Mouse (Mus musculus) neural tube, embryonic 11.5 days (tissue): ENCODE data around the gene Myh9. TPM values are rescaled to one million over a fixed set of nuclear protein-coding genes. Genes with fewer than 3 reads are reported as not detected.
"Not testable (repeated sequence)": the region's sequence is repeated elsewhere in the genome, so short reads cannot be mapped to it uniquely, and the experiment has no call there.

Experiments used
- ATAC-seq: fragments of 200-750 bp; cut with Nextera tagmentation; 2 replicates; pipeline ENCODE4 v1.8.0; 2017; ENCODE audit warnings: moderate number of reproducible peaks, mild to moderate bottlenecking, moderate TSS enrichment, moderate library complexity; ENCODE audit not compliant: insufficient read depth, low FRiP score, low TSS enrichment
- DNase-seq: peaks from one replicate; pipeline ENCODE4 v3.0.0-alpha.2; 2015; ENCODE audit warnings: low spot score
- H3K27ac ChIP-seq: fragments of 300-500 bp; sonication (generic); 2 replicates; pipeline ENCODE4 v1.5.1; 2014; ENCODE audit warnings: low read depth, mild to moderate bottlenecking, low read length
- H3K27me3 ChIP-seq: fragments of 300-500 bp; sonication (generic); 2 replicates; pipeline ENCODE4 v1.6.1; 2014; ENCODE audit warnings: mild to moderate bottlenecking, low read length, mixed read lengths; ENCODE audit not compliant: control insufficient read depth, insufficient read depth
- H3K36me3 ChIP-seq: fragments of 300-500 bp; sonication (generic); 2 replicates; pipeline ENCODE4 v1.6.1; 2014; ENCODE audit warnings: mild to moderate bottlenecking, low read length, moderate library complexity, mixed read lengths; ENCODE audit not compliant: control insufficient read depth, insufficient read depth
- H3K4me1 ChIP-seq: fragments of 300-500 bp; sonication (generic); 2 replicates; pipeline ENCODE4 v1.6.1; 2014; ENCODE audit warnings: low read length, mixed read lengths; ENCODE audit not compliant: control insufficient read depth, insufficient read depth
- H3K4me2 ChIP-seq: fragments of 300-500 bp; sonication (generic); 2 replicates; pipeline ENCODE4 v1.6.1; 2014; ENCODE audit warnings: low read depth, mild to moderate bottlenecking, moderate library complexity
- H3K4me3 ChIP-seq: fragments of 300-500 bp; sonication (generic); 2 replicates; pipeline ENCODE4 v1.5.1; 2014; ENCODE audit warnings: low read depth, low read length
- H3K9ac ChIP-seq: fragments of 300-500 bp; sonication (generic); 2 replicates; pipeline ENCODE4 v1.6.1; 2014; ENCODE audit warnings: mild to moderate bottlenecking, low read length
- H3K9me3 ChIP-seq: fragments of 300-500 bp; sonication (generic); 2 replicates; pipeline ENCODE4 v1.6.1; 2016; ENCODE audit warnings: low read length; ENCODE audit not compliant: control insufficient read depth
- WGBS: fragments of 180-500 bp; shearing (Covaris S2); extraction: QIAGEN DNeasy Blood & Tissue Kit; methylation state at CpG from one replicate; pipeline ENCODE4 v1.1.7; 2014; 5-methylcytosine and 5-hydroxymethylcytosine counted together
- polyA plus RNA-seq: library from polyadenylated mRNA; unstranded; fragments of >200 nt; fragmentation: Nextera tagmentation; extraction: Ambion mirVana; gene quantifications from 2 replicates; pipeline ENCODE4 v1.2.1, GENCODE M21; 2014

Gene Myh9
- polyA plus RNA-seq, 1 experiment from 2014 or later, result 24.5 TPM

- WGBS, result 86% methylated on average over 10 of the region's 10 CpGs
- Histone ChIP-seq H3K27ac (no peak overlapping the region), H3K27me3 (no peaks in the 10 kb centered on the region), H3K36me3 (no peaks in the 10 kb centered on the region), H3K9me3 (no peaks in the 10 kb centered on the region), H3K4me2 (no peak overlapping the region), H3K4me3 (no peak overlapping the region), H3K4me1 (no peaks in the 10 kb centered on the region), H3K9ac (no peak overlapping the region)
- DNase-seq (no peak), ATAC-seq (no peak)
These were observed 92.3 kb downstream of the Myh9 start for GRCm38 (mm10) chr15:77749717-77750116.

- Histone ChIP-seq H3K4me1 (no peaks in the 10 kb centered on the region), H3K9me3 (no peaks in the 10 kb centered on the region), H3K4me2 (no peak overlapping the region), H3K36me3 (no peaks in the 10 kb centered on the region), H3K9ac (no peak overlapping the region), H3K4me3 (no peak overlapping the region), H3K27me3 (no peaks in the 10 kb centered on the region), H3K27ac (no peak overlapping the region)
- no peak for ATAC-seq
- DNase-seq, result no peak
- 89% methylated on average over 3 of the region's 3 CpGs for WGBS
These were observed 93.6 kb downstream of the Myh9 start for GRCm38 (mm10) chr15:77748414-77748813.

GRCm38 (mm10) chr15:77746326-77746725 lies 95.6 kb downstream of the Myh9 start:
- Histone ChIP-seq H3K4me3 (no peak overlapping the region), H3K9ac (no peak overlapping the region), H3K27me3 (no peaks in the 10 kb centered on the region), H3K36me3 (no peaks in the 10 kb centered on the region), H3K4me2 (no peak overlapping the region), H3K27ac (no peak overlapping the region), H3K4me1 (no peaks in the 10 kb centered on the region), H3K9me3 (no peaks in the 10 kb centered on the region)
- no peak for DNase-seq
- ATAC-seq, result no peak
- WGBS, result 89% methylated on average over 1 of the region's 1 CpGs

- H3K4me3 ChIP-seq, result no peak overlapping the region
- no peaks in the 10 kb centered on the region for H3K4me1 ChIP-seq
- no peak overlapping the region for H3K4me2 ChIP-seq
- no peaks in the 10 kb centered on the region for H3K36me3 ChIP-seq
- no peaks in the 10 kb centered on the region for H3K9me3 ChIP-seq
- ATAC-seq (no peak), DNase-seq (no peak)
- H3K9ac ChIP-seq, result no peak overlapping the region
- no peak overlapping the region for H3K27ac ChIP-seq
- no peaks in the 10 kb centered on the region for H3K27me3 ChIP-seq
These were observed 96.9 kb downstream of the Myh9 start for GRCm38 (mm10) chr15:77745081-77745480.

- no peak for ATAC-seq
- no peak overlapping the region for H3K4me2 ChIP-seq
- no peak overlapping the region for H3K27ac ChIP-seq
- no peaks in the 10 kb centered on the region for H3K9me3 ChIP-seq
- no peaks in the 10 kb centered on the region for H3K36me3 ChIP-seq
- no peak for DNase-seq
- no peak overlapping the region for H3K9ac ChIP-seq
- no peaks in the 10 kb centered on the region for H3K4me1 ChIP-seq
- WGBS, result 38% methylated on average over 5 of the region's 5 CpGs
- no peak overlapping the region for H3K4me3 ChIP-seq
- H3K27me3 ChIP-seq, result no peaks in the 10 kb centered on the region
These were observed 97.3 kb downstream of the Myh9 start for GRCm38 (mm10) chr15:77744632-77745031.

GRCm38 (mm10) chr15:77741556-77741955 lies 100.4 kb downstream of the Myh9 start:
- H3K9me3 ChIP-seq, ATAC-seq, H3K27ac ChIP-seq, H3K4me3 ChIP-seq, H3K4me2 ChIP-seq, H3K4me1 ChIP-seq, H3K27me3 ChIP-seq, H3K9ac ChIP-seq, DNase-seq, H3K36me3 ChIP-seq: not testable (repeated sequence)
- 91% methylated on average over 6 of the region's 6 CpGs for WGBS

- DNase-seq, result no peak
These were observed 101.3 kb downstream of the Myh9 start for GRCm38 (mm10) chr15:77740511-77741297.

GRCm38 (mm10) chr15:77733903-77734302 lies 108.1 kb downstream of the Myh9 start:
- not testable (repeated sequence) for H3K27ac ChIP-seq, H3K27me3 ChIP-seq, H3K36me3 ChIP-seq, H3K4me3 ChIP-seq, H3K4me1 ChIP-seq, ATAC-seq, H3K9ac ChIP-seq, H3K4me2 ChIP-seq, DNase-seq, H3K9me3 ChIP-seq
- WGBS, result 79% methylated on average over 4 of the region's 4 CpGs

More at GRCm38 (mm10) chr15:77740511-77741297, 101.3 kb downstream of the Myh9 start:
- Histone ChIP-seq H3K9ac (no peak overlapping the region), H3K4me2 (no peak overlapping the region), H3K4me1 (no peaks in the 10 kb centered on the region), H3K27ac (no peak overlapping the region), H3K27me3 (no peaks in the 10 kb centered on the region), H3K36me3 (no peaks in the 10 kb centered on the region), H3K9me3 (no peaks in the 10 kb centered on the region), H3K4me3 (no peak overlapping the region)
- 76% methylated on average over 9 of the region's 9 CpGs for WGBS
- no peak for ATAC-seq

GRCm38 (mm10) chr15:77733380-77733779 lies 108.6 kb downstream of the Myh9 start:
- DNase-seq, H3K36me3 ChIP-seq, H3K27ac ChIP-seq, H3K4me2 ChIP-seq, H3K4me3 ChIP-seq, H3K27me3 ChIP-seq, H3K9me3 ChIP-seq, H3K9ac ChIP-seq, H3K4me1 ChIP-seq, ATAC-seq: not testable (repeated sequence)
- WGBS, result 91% methylated on average over 8 of the region's 8 CpGs
